Mouse (Mus musculus) intestine, embryonic 16.5 days (tissue): Measurements from ENCODE around the gene Nxph2. TPM values are rescaled to one million over a fixed set of nuclear protein-coding genes. Genes with fewer than 3 reads are reported as not detected.
A peak's percentile ranks its signal among the peaks of the same experiment; 100 is the strongest.
"Not testable (repeated sequence)": the region's sequence is repeated elsewhere in the genome, so short reads cannot be mapped to it uniquely, and the experiment has no call there.

Source experiments
- ATAC-seq: fragments of 200-750 bp; cut with Nextera tagmentation; 2 replicates; pipeline ENCODE4 v1.8.0; 2017; ENCODE audit warnings: moderate TSS enrichment, moderate library complexity
- H3K27ac ChIP-seq: fragments of 300-500 bp; sonication (generic); 2 replicates; pipeline ENCODE4 v1.5.1; 2014; ENCODE audit warnings: mild to moderate bottlenecking, low read length
- H3K27me3 ChIP-seq: fragments of 300-500 bp; sonication (generic); replicated peaks from 2 replicates; pipeline ENCODE4 v1.6.1; 2014; ENCODE audit warnings: low read length, control low read depth, mixed read lengths; ENCODE audit not compliant: control insufficient read depth, insufficient read depth
- H3K36me3 ChIP-seq: fragments of 300-500 bp; sonication (generic); 2 replicates; pipeline ENCODE4 v1.6.1; 2014; ENCODE audit warnings: low read length, control low read depth; ENCODE audit not compliant: control insufficient read depth, insufficient read depth
- H3K4me1 ChIP-seq: fragments of 300-500 bp; sonication (generic); 2 replicates; pipeline ENCODE4 v1.6.1; 2014; ENCODE audit warnings: low read length, control low read depth, mixed read lengths; ENCODE audit not compliant: control insufficient read depth, insufficient read depth
- H3K4me2 ChIP-seq: fragments of 300-500 bp; sonication (generic); 2 replicates; pipeline ENCODE4 v1.6.1; 2014; ENCODE audit warnings: low read depth, low read length, control low read depth
- H3K4me3 ChIP-seq: fragments of 300-500 bp; sonication (generic); 2 replicates; pipeline ENCODE4 v1.5.1; 2014; ENCODE audit warnings: mild to moderate bottlenecking, low read length
- H3K9ac ChIP-seq: fragments of 300-500 bp; sonication (generic); 2 replicates; pipeline ENCODE4 v1.6.1; 2014; ENCODE audit warnings: low read depth, low read length
- H3K9me3 ChIP-seq: fragments of 300-500 bp; sonication (generic); 2 replicates; pipeline ENCODE4 v1.6.1; 2016; ENCODE audit warnings: low read length, control low read depth; ENCODE audit not compliant: control insufficient read depth
- WGBS: fragments of 180-500 bp; shearing (Covaris S2); extraction: QIAGEN DNeasy Blood & Tissue Kit; methylation state at CpG from one replicate; pipeline ENCODE4 v1.1.7; 2014; 5-methylcytosine and 5-hydroxymethylcytosine counted together
- polyA plus RNA-seq: library from polyadenylated mRNA; unstranded; fragments of >200 nt; fragmentation: Nextera tagmentation; extraction: Ambion mirVana; gene quantifications from 2 replicates; pipeline ENCODE4 v1.2.1, GENCODE M21; 2015

Gene Nxph2
- 0.47 and 0.64 TPM in 2 replicates for polyA plus RNA-seq

- 2% methylated on average over 31 of the region's 31 CpGs for WGBS
- Histone ChIP-seq H3K36me3 (no peaks in the 10 kb centered on the region), H3K4me1 (no peaks in the 10 kb centered on the region), H3K9ac (no peak within 1 kb of the TSS), H3K4me2 (peak within 1 kb of the TSS; percentile 55), H3K27me3 (peaks cover 7% of the 10 kb centered on the region; the same call in 1 of the 2 replicates), H3K9me3 (no peaks in the 10 kb centered on the region), H3K27ac (no peak within 1 kb of the TSS), H3K4me3 (peak within 1 kb of the TSS; percentile 28)
- peak; percentile 69; the same call in 1 of the 2 replicates for ATAC-seq
These were observed at the start of gene Nxph2 for GRCm38 (mm10) chr2:23320746-23321585. TSS of gene Nxph2 (plus strand) at chr2:23321246.

DNA sequence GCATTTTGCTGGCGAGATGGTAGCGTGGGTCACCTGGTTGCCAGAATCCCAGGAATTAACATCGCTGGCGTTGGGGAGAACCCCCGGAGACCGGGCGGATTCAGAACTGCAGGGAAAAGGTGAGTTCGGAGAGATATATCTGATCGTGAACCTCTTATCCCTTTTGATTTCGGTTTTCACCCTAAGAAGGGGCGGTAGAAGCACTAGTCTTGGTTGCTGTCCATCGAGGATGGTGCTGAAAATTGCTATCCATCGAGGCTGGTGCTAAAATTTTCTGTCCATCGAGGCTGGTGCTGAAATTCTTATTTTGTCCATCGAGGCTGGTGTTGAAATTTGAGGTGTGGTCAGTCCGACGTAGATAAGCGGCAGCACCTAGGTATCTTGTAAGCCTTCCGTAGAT is 30.1 kb upstream of the Nxph2 start:
- not testable (repeated sequence) for H3K36me3 ChIP-seq, H3K4me2 ChIP-seq, ATAC-seq, H3K27me3 ChIP-seq, H3K4me1 ChIP-seq, H3K27ac ChIP-seq, H3K9ac ChIP-seq, H3K4me3 ChIP-seq, H3K9me3 ChIP-seq
- 41% methylated on average over 19 of the region's 19 CpGs for WGBS

- ATAC-seq = no peak
- Histone ChIP-seq H3K4me2 (no peak overlapping the region), H3K27ac (no peak overlapping the region), H3K9me3 (no peaks in the 10 kb centered on the region), H3K4me3 (no peak overlapping the region), H3K27me3 (no peaks in the 10 kb centered on the region), H3K36me3 (no peaks in the 10 kb centered on the region), H3K4me1 (no peaks in the 10 kb centered on the region), H3K9ac (no peak overlapping the region)
- 6% methylated on average over 1 of the region's 1 CpGs for WGBS
These were observed 6.2 kb upstream of the Nxph2 start for GRCm38 (mm10) chr2:23314869-23315268.

Other genes with a start within 250 kb of the Nxph2 start
- gene Mastl, start 165.2 kb upstream of the Nxph2 start, polyA plus RNA-seq = 5.9 and 7.8 TPM in 2 replicates
- gene Yme1l1, start 164.9 kb upstream of the Nxph2 start, polyA plus RNA-seq = 58.7 and 59.2 TPM in 2 replicates
- not detected in 2 replicates for gene 4931423N10Rik, start 113.8 kb upstream of the Nxph2 start, polyA plus RNA-seq